Mouse (Mus musculus) heart, postnatal 10 days (tissue): ENCODE data around the gene Snx14. TPM values are rescaled to one million over a fixed set of nuclear protein-coding genes. Genes with fewer than 3 reads are reported as not detected.

ENCODE experiments used
- DNase-seq, 2 experiments: peaks; one replicate each; pipeline ENCODE4 v3.0.0; 2021
- intact Hi-C: fragments of 180-260 bp; cut with DNase I; formaldehyde crosslinking; loops from one replicate; pipeline ENCODE4 v1.15.1; 2025
- total RNA-seq, 2 experiments: library from RNA; stranded (reverse); gene quantifications; 2 replicates each; pipeline ENCODE4 v1.2.3; 2021

Gene Snx14
- total RNA-seq, 2 experiments from 2014 or later: 32.1 to 32.5 TPM

DNA sequence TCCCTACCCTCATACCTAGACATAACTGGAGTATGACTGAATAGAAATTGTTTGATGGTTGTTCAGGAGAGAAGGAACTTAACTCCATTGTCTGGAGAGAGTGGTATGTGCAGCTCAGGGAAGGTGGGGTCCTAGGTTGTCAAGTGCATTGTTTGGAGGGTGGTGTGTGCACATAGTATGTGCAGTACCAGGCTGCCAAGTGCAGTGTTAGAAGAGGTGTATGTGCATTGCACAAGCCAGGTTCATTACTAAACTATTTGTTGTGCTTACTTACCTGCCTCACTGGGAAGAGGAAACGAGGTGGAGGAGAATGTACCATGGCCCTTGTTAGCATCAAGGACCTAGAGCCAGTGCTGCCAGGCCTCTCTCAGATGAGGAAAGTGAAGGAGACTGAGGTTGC is 88.4 kb downstream of the Snx14 start:
- intact Hi-C loops: no loop called here
- DNase-seq: no peak

DNA sequence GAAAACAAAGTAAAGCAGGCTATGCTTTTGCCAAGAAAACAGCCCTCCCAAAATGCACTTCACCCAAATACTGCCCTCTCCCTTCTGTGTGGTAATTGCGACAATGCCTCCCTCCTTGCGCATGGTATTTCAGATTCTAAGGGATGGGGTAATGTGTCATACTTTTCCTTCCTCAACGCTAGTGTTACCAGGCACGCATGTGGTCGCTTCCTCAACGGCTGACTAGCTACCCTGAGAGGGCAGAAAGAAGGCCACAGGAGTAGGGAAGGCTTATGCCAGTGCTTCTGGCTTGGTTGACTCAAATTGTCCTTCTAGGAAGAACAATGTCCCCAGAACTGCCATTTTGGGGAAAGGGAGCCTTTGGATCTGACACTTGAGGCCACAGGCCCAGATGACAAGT is 90.1 kb downstream of the Snx14 start:
- no peak for DNase-seq
- intact Hi-C loops: loop anchor here (5.0 kb wide), 1 partner anchor 91 kb away; no protein-coding TSS in a partner anchor

DNA sequence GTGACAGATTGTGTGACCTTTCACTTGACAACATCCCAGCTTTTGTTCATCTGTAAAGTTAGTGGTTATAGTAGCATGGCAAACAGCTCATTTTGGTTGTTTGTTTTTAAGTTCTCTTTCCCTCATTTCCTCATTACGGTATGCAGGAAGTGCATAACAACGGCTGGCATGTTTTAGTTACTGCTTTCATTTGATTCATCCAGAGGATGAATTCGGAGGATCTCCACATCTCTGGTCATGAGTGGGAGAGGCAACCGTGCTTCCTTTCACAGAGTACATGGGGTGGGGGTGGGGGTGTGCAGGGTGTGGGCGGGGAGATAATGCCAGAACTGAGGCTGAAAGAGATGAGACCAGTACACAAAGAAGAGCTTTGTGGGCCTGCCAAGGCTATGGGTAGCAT is 91.9 kb downstream of the Snx14 start:
- no peak for DNase-seq
- intact Hi-C loops: loop anchor here (5.0 kb wide), 1 partner anchor 90 kb away; no protein-coding TSS in a partner anchor

DNA sequence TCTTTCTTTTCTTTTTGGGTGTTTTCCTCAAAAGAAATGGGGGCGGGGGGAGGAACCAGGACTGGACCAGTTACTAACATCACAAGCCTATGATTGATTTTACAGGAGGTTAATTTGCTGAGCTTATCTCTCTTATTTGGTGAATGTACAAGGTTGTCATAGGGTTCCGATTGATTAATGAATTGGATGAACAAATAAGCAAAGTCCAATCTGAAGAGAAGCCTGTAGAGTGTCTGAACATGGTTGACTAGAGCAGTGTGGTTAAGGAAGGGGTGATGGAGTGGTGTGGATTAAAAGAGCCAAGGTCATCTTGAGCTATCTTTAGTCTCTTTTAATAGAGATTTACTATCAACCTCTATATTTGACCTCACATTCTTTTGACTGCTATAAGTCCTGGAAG is 94.3 kb downstream of the Snx14 start:
- DNase-seq: no peak
- intact Hi-C loops: no loop called here

DNA sequence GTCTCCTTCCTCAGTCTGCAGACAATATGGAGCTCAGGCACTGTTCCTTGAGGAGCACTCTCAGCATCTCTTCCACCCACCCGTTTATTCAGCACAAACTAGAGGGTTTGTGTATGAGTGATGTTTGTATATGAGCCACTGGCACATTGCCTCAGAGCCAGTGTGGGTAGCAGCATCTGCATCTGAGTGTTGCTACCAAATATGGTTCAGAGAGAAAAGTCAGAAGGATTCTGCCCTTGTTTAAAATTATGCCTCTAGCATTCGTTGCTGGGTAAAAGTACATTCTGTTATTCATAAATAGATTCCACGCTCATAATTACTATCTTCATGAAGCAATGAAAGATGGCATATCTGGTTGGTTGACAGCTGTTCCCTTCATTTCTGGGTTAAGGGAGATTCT is 96.1 kb downstream of the Snx14 start:
- DNase-seq: no peak
- intact Hi-C loops: no loop called here

DNA sequence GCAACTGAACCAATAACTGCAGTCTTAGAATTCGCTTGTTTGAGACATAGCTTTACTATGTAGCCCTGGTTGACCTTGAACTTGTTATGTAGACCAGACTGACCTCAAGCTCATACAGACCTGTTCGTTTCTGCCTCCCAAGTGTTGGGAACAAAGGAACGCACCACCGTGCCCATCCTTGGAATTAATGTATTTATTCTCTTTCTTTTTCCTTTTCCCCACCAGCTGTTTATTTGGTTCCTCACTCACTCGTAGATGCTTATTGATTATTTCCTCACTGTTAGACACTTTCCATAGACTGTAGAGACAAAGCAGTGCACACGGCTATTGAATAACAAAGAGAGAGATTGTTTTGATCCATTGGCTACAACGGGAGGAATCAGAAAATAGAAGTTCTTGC is 96.5 kb downstream of the Snx14 start:
- intact Hi-C loops: no loop called here
- DNase-seq: no peak

DNA sequence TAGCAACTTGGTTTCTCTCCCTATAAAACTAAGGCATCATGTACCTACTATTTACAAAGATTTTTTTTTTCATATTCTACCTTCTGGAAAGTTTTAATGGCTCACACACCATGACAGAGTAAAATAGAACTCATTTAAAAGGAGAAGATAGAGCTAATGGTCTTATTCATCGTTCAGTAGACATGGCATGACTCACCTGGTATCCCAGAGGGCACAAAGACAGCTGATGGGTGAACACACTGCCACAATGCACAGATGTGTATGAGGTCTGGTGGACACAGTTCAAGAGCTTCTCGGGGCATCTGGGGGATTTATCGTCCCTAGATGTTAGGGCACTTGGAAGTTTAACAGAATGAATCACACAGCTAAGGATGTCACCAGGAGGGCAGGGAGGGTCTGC is 97.9 kb downstream of the Snx14 start:
- intact Hi-C loops: no loop called here
- DNase-seq: no peak

DNA sequence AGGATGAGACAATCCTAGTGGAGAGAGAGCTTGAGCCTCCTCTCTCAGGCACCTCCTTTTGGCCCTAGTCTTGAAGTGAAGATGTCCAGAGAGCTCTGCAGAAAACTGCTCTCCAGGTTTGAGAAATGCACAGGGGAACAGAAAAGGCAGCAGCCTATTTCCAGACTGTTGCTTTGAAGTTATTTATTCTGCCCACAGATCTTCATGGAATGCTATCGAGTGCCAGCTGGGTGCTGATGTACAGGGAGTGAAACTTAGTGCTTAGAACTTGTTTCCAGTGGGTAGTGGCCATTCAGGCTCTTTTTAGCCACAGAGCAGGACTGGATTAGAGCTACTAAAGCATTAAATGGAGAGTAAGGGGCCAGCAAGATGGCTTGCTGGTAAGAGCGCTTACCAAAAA is 102.9 kb downstream of the Snx14 start:
- no peak for DNase-seq
- intact Hi-C loops: no loop called here

DNA sequence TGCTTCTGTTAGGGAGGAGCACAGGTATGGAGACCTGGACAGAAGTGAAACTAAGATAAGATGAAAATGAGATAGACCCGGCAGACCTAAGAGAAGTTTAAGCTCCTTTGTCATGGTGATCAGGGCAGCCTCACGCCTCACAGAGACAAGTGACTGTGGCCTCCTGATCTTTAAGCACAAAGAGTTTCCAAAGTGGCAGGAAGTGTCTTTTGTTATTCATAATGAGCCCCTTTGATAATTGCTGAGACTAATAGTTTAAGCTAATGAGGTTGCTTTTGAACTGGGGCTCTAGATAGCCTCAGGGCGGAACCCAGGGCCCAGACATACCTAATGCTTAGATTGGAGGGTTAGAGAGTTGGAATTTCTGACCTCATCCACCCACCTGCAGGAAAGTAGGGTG is 106.3 kb downstream of the Snx14 start:
- intact Hi-C loops: no loop called here
- no peak for DNase-seq

DNA sequence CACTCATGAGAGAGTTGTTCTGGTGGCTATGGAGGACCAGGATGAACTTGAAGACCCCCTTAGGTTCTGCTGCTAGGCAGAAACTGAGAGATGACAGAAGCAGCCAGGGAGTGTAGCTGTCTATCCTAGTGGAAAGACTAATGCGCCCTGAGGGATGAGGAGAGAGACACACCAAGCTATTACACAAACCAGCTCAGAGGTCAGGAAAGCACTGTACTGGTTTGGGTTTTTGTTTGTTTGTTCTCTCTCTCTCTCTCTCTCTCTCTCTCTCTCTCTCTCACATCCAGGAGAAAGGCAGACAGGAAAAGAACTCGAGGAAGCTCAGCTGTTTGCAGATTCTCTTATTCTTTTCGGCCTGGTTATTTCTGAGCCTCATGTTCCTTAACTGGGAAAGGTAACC is 108.4 kb downstream of the Snx14 start:
- DNase-seq: no peak
- intact Hi-C loops: no loop called here

DNA sequence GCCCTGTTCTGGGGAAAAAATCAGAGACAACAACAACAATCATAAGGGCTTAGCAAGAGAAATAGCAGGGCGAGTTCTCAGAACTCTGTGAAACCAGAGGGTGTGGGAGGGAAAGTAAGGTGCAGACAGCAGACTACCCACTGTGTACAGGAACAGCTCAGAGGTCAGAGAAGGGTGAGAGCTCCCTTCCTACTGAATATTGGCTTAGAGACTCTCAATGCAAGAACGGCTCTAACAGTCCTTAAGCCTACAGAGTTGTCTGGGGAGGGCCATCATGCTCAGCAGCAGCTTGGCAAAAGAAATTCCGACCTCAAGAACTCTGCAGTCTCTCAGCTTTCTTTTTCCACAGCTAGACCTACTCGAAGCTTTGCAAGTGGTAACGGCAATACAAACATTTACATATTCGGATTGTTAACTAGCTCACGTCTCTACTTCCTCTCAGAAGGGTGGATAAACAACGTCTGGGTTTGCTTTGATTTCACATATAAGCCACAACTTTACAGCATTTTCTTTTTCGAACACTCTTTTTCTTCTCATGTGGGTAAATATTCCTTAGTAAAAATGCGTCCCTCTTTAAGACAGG is 109.5 kb downstream of the Snx14 start:
- peak; percentile 18 to 20 for DNase-seq
- intact Hi-C loops: loop anchor here (5.0 kb wide), 2 partner anchors 33 to 67 kb away; no protein-coding TSS in a partner anchor

DNA sequence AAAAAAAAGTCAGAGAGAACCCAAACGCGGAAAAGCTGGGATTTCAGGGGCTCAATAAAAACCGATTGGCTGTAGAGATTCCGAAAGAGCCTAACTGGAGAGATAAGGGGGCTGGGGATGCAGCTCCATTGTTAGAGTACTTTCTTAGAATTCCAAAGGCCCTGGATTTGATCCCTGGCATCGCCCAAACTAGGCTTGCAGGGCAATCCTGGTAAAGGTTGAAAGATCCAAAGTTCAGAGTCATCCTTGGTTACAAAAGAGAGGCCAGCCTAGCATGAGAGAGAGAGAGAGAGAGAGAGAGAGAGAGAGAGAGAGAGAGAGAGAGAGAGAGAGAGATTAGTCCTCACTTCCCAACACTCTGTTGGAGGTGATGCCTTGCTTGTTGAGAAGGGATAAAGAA is 110.1 kb downstream of the Snx14 start:
- no peak for DNase-seq
- intact Hi-C loops: loop anchor here (5.0 kb wide), 2 partner anchors 34 to 66 kb away; no protein-coding TSS in a partner anchor

DNA sequence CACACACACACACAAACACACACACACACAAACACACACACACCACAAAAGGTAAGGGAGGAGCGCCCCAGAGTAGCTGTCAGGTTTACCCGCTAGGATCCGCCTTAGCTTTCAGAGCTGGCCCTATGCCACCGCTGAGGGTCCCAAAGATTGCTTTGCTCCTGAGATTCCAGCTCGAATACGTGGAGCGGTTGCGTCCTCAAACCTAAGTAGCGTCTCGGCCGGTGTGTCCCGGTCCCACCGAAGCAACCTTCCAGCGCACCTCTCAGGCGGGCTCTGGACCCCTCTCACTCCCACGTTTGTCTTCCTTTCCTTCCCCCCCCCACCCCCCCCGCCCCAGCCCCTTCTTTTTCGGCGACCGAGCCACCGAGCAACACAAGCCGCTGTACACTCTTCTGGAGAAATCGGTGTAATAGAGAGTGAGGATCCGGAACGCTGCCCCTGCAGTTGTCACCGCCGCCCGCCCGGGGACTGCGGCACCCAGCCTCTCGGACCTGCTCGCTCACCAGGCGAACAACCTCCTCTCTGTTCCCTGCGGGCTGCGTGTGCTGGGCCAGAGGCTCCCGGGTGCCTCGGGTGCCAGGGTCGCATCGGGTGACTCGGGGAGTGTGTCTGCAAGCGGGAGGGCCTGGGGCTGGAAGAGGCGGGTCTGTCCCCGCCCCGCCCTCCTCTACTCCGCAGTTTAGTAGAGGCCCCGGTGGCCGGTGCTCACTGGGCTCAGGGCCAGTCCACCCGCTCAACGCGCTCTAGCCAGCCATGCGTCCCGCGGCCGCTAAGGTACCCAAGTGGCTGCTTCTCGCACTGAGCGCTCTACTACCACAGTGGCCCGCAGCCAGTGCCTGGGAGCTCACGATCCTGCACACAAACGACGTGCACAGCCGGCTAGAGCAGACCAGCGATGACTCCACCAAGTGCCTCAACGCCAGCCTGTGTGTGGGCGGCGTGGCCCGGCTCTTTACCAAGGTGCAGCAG is 111.5 kb downstream of the Snx14 start, which contains the start of gene Nt5e:
Nt5e (plus strand) TSS at position 268 of the 972 bp plus-strand sequence.
- intact Hi-C loops: loop anchor here (2.0 to 5.0 kb wide), 3 partner anchors 35 to 65 kb away; no protein-coding TSS in a partner anchor
- peak; percentile 87 to 89 for DNase-seq

Other genes with a start within 250 kb of the Snx14 start
- gene Nt5e, start 111.8 kb downstream of the Snx14 start, total RNA-seq: 10 to 100 TPM; 11.6 to 12.5 TPM
- 1 to 10 TPM in 1 of 2 experiments, under 1 TPM in 1; 0.45 to 1.1 TPM for gene Gm20537, start 17.7 kb upstream of the Snx14 start, total RNA-seq
- 10 to 100 TPM; 79.1 to 80.1 TPM for gene Syncrip, start 43.6 kb upstream of the Snx14 start, total RNA-seq
- gene Zfp949, start 109.1 kb upstream of the Snx14 start, total RNA-seq: 1 to 10 TPM; 7.1 to 7.2 TPM
- under 1 TPM in 1 of 2 experiments, not detected in 1; 0.15 TPM for gene Trim43a, start 141.9 kb upstream of the Snx14 start, total RNA-seq